Mouse (Mus musculus) cerebellum, postnatal 25 days (tissue): Measurements from ENCODE around the gene Glis3.

Source experiments
- DNase-seq, 2 experiments: peaks; one replicate each; pipeline ENCODE4 v3.0.0; 2021; ENCODE audit warnings: mixed read lengths in 2 of 2

Gene Glis3

GRCm38 (mm10) chr19:28580499-28580898 is 99.4 kb downstream of the Glis3 start:
- DNase-seq: no peak

- DNase-seq: no peak
Measured at GRCm38 (mm10) chr19:28579724-28580375, 100.0 kb downstream of the Glis3 start.

GRCm38 (mm10) chr19:28577023-28577422 is 102.9 kb downstream of the Glis3 start:
- no peak for DNase-seq

- DNase-seq: no peak
Measured at GRCm38 (mm10) chr19:28576619-28577018, 103.3 kb downstream of the Glis3 start.

- no peak for DNase-seq
Measured at GRCm38 (mm10) chr19:28573641-28574040, 106.2 kb downstream of the Glis3 start.

GRCm38 (mm10) chr19:28569856-28570255 is 110.0 kb downstream of the Glis3 start:
- no peak for DNase-seq

GRCm38 (mm10) chr19:28567100-28567499 is 112.8 kb downstream of the Glis3 start:
- DNase-seq: no peak

- no peak for DNase-seq
Measured at GRCm38 (mm10) chr19:28566554-28566953, 113.3 kb downstream of the Glis3 start.

GRCm38 (mm10) chr19:28561697-28562002 is 118.2 kb downstream of the Glis3 start:
- no peak for DNase-seq

GRCm38 (mm10) chr19:28560801-28561696 is 118.8 kb downstream of the Glis3 start:
- no peak for DNase-seq

- DNase-seq: no peak
Measured at GRCm38 (mm10) chr19:28559836-28560235, 120.0 kb downstream of the Glis3 start.

- DNase-seq: no peak
Measured at GRCm38 (mm10) chr19:28559400-28559799, 120.5 kb downstream of the Glis3 start.

- no peak for DNase-seq
Measured at GRCm38 (mm10) chr19:28558661-28559060, 121.2 kb downstream of the Glis3 start.

- no peak for DNase-seq
Measured at GRCm38 (mm10) chr19:28557559-28558328, 122.1 kb downstream of the Glis3 start.

GRCm38 (mm10) chr19:28555181-28555929 is 124.5 kb downstream of the Glis3 start:
- DNase-seq: no peak

GRCm38 (mm10) chr19:28550611-28551010 is 129.3 kb downstream of the Glis3 start:
- no peak for DNase-seq

GRCm38 (mm10) chr19:28546933-28547332 is 132.9 kb downstream of the Glis3 start:
- no peak for DNase-seq

GRCm38 (mm10) chr19:28545493-28545892 is 134.4 kb downstream of the Glis3 start:
- no peak for DNase-seq

GRCm38 (mm10) chr19:28538813-28539212 is 141.1 kb downstream of the Glis3 start:
- no peak for DNase-seq

GRCm38 (mm10) chr19:28534964-28535363 is 144.9 kb downstream of the Glis3 start:
- DNase-seq: no peak

GRCm38 (mm10) chr19:28533576-28533975 is 146.3 kb downstream of the Glis3 start:
- DNase-seq: no peak

- DNase-seq: no peak
Measured at GRCm38 (mm10) chr19:28531750-28532149, 148.1 kb downstream of the Glis3 start.

- DNase-seq: peak; percentile 20 to 52
Measured at GRCm38 (mm10) chr19:28530846-28531245, 149.0 kb downstream of the Glis3 start.
